Mouse (Mus musculus) NIH3T3 (cell line): ENCODE data around the gene Map2.

ENCODE experiments used
- DNase-seq: peaks from one replicate; pipeline ENCODE4 v3.0.0-alpha.2; 2012; ENCODE audit warnings: low read depth

The Map2 gene

GRCm38 (mm10) chr1:66299376-66299775 is 124.3 kb downstream of the Map2 start:
- DNase-seq = no peak

- DNase-seq = no peak
These were observed 145.5 kb downstream of the Map2 start for GRCm38 (mm10) chr1:66320378-66321135.

- no peak for DNase-seq
These were observed 146.0 kb downstream of the Map2 start for GRCm38 (mm10) chr1:66321136-66321502.

GRCm38 (mm10) chr1:66321631-66322142 is 146.6 kb downstream of the Map2 start:
- no peak for DNase-seq

- no peak for DNase-seq
These were observed 148.4 kb downstream of the Map2 start for GRCm38 (mm10) chr1:66323461-66323860.

- no peak for DNase-seq
These were observed 149.9 kb downstream of the Map2 start for GRCm38 (mm10) chr1:66324951-66325350.

- peak; percentile 14 for DNase-seq
These were observed 153.9 kb downstream of the Map2 start for GRCm38 (mm10) chr1:66328996-66329395.

GRCm38 (mm10) chr1:66329534-66329933 is 154.5 kb downstream of the Map2 start:
- DNase-seq = no peak

- no peak for DNase-seq
These were observed 160.7 kb downstream of the Map2 start for GRCm38 (mm10) chr1:66335724-66336284.

GRCm38 (mm10) chr1:66339213-66339612 is 164.1 kb downstream of the Map2 start:
- no peak for DNase-seq

GRCm38 (mm10) chr1:66348404-66349165 is 173.5 kb downstream of the Map2 start:
- no peak for DNase-seq

GRCm38 (mm10) chr1:66349166-66349835 is 174.2 kb downstream of the Map2 start:
- no peak for DNase-seq

GRCm38 (mm10) chr1:66351366-66351765 is 176.3 kb downstream of the Map2 start:
- DNase-seq = no peak

GRCm38 (mm10) chr1:66361799-66362198 is 186.7 kb downstream of the Map2 start:
- DNase-seq = no peak

GRCm38 (mm10) chr1:66363285-66363684 is 188.2 kb downstream of the Map2 start:
- no peak for DNase-seq

- no peak for DNase-seq
These were observed 189.3 kb downstream of the Map2 start for GRCm38 (mm10) chr1:66364386-66364785.

GRCm38 (mm10) chr1:66365600-66365999 is 190.5 kb downstream of the Map2 start:
- DNase-seq = no peak

GRCm38 (mm10) chr1:66369486-66369885 is 194.4 kb downstream of the Map2 start:
- peak; percentile 25 for DNase-seq

- DNase-seq = no peak
These were observed 196.3 kb downstream of the Map2 start for GRCm38 (mm10) chr1:66371371-66371770.

GRCm38 (mm10) chr1:66386321-66386720 is 211.2 kb downstream of the Map2 start:
- DNase-seq = no peak

- DNase-seq = no peak
These were observed 211.8 kb downstream of the Map2 start for GRCm38 (mm10) chr1:66386751-66387452.

- peak; percentile 1 for DNase-seq
These were observed 213.5 kb downstream of the Map2 start for GRCm38 (mm10) chr1:66388561-66388960.
